Mouse (Mus musculus) C2C12 (cell line): ENCODE data around the gene Plpp7.

Experiments used
- CTCF ChIP-seq: IDR thresholded peaks from one replicate; pipeline ENCODE4 v1.5.1; 2011; ENCODE audit not compliant: control insufficient read depth, insufficient read depth, insufficient read length
- MAX ChIP-seq: IDR thresholded peaks from one replicate; pipeline ENCODE4 v1.6.1; 2011; ENCODE audit warnings: mild to moderate bottlenecking, control low read depth
- MYOD1 ChIP-seq: IDR thresholded peaks from one replicate; pipeline ENCODE4 v1.6.1; 2011; ENCODE audit warnings: low read depth; ENCODE audit not compliant: control insufficient read depth, insufficient read length

- no peak for TF ChIP-seq MYOD1
- TF ChIP-seq MAX = no peak
- no peak for TF ChIP-seq CTCF
Measured at GRCm38 (mm10) chr2:32052418-32052817, 42.9 kb upstream of the Plpp7 start.
